Mouse (Mus musculus) limb, embryonic 14.5 days (tissue): ENCODE measurements around the gene Tpp1. TPM values are rescaled to one million over a fixed set of nuclear protein-coding genes. Genes with fewer than 3 reads are reported as not detected.
"Not testable (repeated sequence)": the region's sequence is repeated elsewhere in the genome, so short reads cannot be mapped to it uniquely, and the experiment has no call there.

Experiments
- ATAC-seq: fragments of 200-750 bp; cut with Nextera tagmentation; 2 replicates; pipeline ENCODE4 v1.8.0; 2017; ENCODE audit warnings: low read depth, moderate number of reproducible peaks, moderate TSS enrichment; ENCODE audit not compliant: low FRiP score
- DNase-seq: peaks from one replicate; pipeline ENCODE4 v3.0.0-alpha.2; 2015; ENCODE audit warnings: low spot score
- H3K27ac ChIP-seq: fragments of 300-500 bp; sonication (generic); replicated peaks from 2 replicates; pipeline ENCODE4 v1.5.1; 2014; ENCODE audit warnings: low read depth, mild to moderate bottlenecking, low read length, moderate library complexity, mixed read lengths
- H3K27me3 ChIP-seq: fragments of 300-500 bp; sonication (generic); 2 replicates; pipeline ENCODE4 v1.6.1; 2014; ENCODE audit warnings: low read length, mixed read lengths; ENCODE audit not compliant: control insufficient read depth, insufficient read depth
- H3K36me3 ChIP-seq: fragments of 300-500 bp; sonication (generic); 2 replicates; pipeline ENCODE4 v1.6.1; 2014; ENCODE audit warnings: mild to moderate bottlenecking, low read length, moderate library complexity, mixed read lengths; ENCODE audit not compliant: control insufficient read depth, insufficient read depth
- H3K4me1 ChIP-seq: fragments of 300-500 bp; sonication (generic); 2 replicates; pipeline ENCODE4 v1.6.1; 2014; ENCODE audit warnings: antibody characterized with exemption, low read length, mixed read lengths; ENCODE audit not compliant: control insufficient read depth, insufficient read depth
- H3K4me2 ChIP-seq: fragments of 300-500 bp; sonication (generic); replicated peaks from 2 replicates; pipeline ENCODE4 v1.6.1; 2014; ENCODE audit warnings: low read depth, mild to moderate bottlenecking, low read length, moderate library complexity; ENCODE audit not compliant: severe bottlenecking
- H3K4me3 ChIP-seq: fragments of 300-500 bp; sonication (generic); replicated peaks from 2 replicates; pipeline ENCODE4 v1.5.1; 2014; ENCODE audit warnings: low read length
- H3K9ac ChIP-seq: fragments of 300-500 bp; sonication (generic); 2 replicates; pipeline ENCODE4 v1.6.1; 2014; ENCODE audit warnings: mild to moderate bottlenecking, low read depth, low read length, moderate library complexity; ENCODE audit not compliant: severe bottlenecking
- H3K9me3 ChIP-seq: fragments of 300-500 bp; sonication (generic); 2 replicates; pipeline ENCODE4 v1.6.1; 2016; ENCODE audit warnings: low read length; ENCODE audit not compliant: control insufficient read depth
- POLR2A ChIP-seq: fragments of 200-500 bp; IDR thresholded peaks from 2 replicates; pipeline ENCODE4 v1.8.0; 2012; ENCODE audit warnings: inconsistent platforms, mild to moderate bottlenecking, moderate library complexity, borderline replicate concordance; ENCODE audit not compliant: insufficient read depth, insufficient read length; ENCODE audit errors: extremely low read depth
- WGBS: fragments of 180-500 bp; shearing (Covaris S2); extraction: QIAGEN DNeasy Blood & Tissue Kit; methylation state at CpG from one replicate; pipeline ENCODE4 v1.1.7; 2014; 5-methylcytosine and 5-hydroxymethylcytosine counted together
- polyA plus RNA-seq, 2 experiments: library from polyadenylated mRNA; depleted of rRNA in 1 of 2; stranded (reverse) in 1 of 2; unstranded in 1 of 2; fragments of >200 nt; fragmentation: Nextera tagmentation in 1 of 2; extraction: Ambion mirVana in 1 of 2; gene quantifications; 2 replicates each; pipeline versions ENCODE4 v1.2.1 to v1.2.3; 2012 to 2014

Tpp1 gene
- polyA plus RNA-seq, 2 experiments, result 58.5 to 64.9 TPM

GRCm38 (mm10) chr7:105736264-105736901, 15.7 kb downstream of the Tpp1 start, which contains the start of gene Ilk:
TSS of gene Ilk (plus strand) at chr7:105736592.
- peak; percentile 92 for DNase-seq
- ATAC-seq, result peak; percentile 96
- H3K36me3 ChIP-seq, result peaks cover 51% of the 10 kb centered on the region
- H3K4me3 ChIP-seq, result peak within 1 kb of the TSS; percentile 86
- TF ChIP-seq POLR2A, result peak; percentile 34; the same call in 1 of the 2 replicates
- no peaks in the 10 kb centered on the region for H3K27me3 ChIP-seq
- peak within 1 kb of the TSS; percentile 89 for H3K9ac ChIP-seq
- H3K4me1 ChIP-seq, result peaks cover 25% of the 10 kb centered on the region
- peak within 1 kb of the TSS; percentile 85 for H3K27ac ChIP-seq
- peak within 1 kb of the TSS; percentile 70 for H3K4me2 ChIP-seq
- WGBS, result under 1% methylated on average over 32 of the region's 62 CpGs
- H3K9me3 ChIP-seq, result no peaks in the 10 kb centered on the region

- H3K4me2 ChIP-seq, result peak overlapping the region; percentile 70
- peak overlapping the region; percentile 85 for H3K27ac ChIP-seq
- peaks cover 45% of the 10 kb centered on the region for H3K36me3 ChIP-seq
- peak overlapping the region; percentile 86 for H3K4me3 ChIP-seq
- not testable (repeated sequence) for ATAC-seq, DNase-seq, H3K27me3 ChIP-seq, H3K9me3 ChIP-seq
- peaks cover 25% of the 10 kb centered on the region for H3K4me1 ChIP-seq
- WGBS, result 43% methylated on average over 4 of the region's 4 CpGs
- peak overlapping the region; percentile 89 for H3K9ac ChIP-seq
Measured at GRCm38 (mm10) chr7:105735464-105735863, 16.6 kb downstream of the Tpp1 start.

- no peak for TF ChIP-seq POLR2A
- H3K4me1 ChIP-seq, result peaks cover 25% of the 10 kb centered on the region
- ATAC-seq, result no peak
- no peak overlapping the region for H3K27ac ChIP-seq
- H3K4me3 ChIP-seq, result no peak overlapping the region
- DNase-seq, result no peak
- peaks cover 39% of the 10 kb centered on the region for H3K36me3 ChIP-seq
- 88% methylated on average over 8 of the region's 8 CpGs for WGBS
- H3K9ac ChIP-seq, result no peak overlapping the region
- H3K9me3 ChIP-seq, result no peaks in the 10 kb centered on the region
- H3K4me2 ChIP-seq, result no peak overlapping the region; the same call in 1 of the 2 replicates
- no peaks in the 10 kb centered on the region for H3K27me3 ChIP-seq
Measured at GRCm38 (mm10) chr7:105734826-105735225, 17.2 kb downstream of the Tpp1 start.

GRCm38 (mm10) chr7:105733836-105734235, 18.2 kb downstream of the Tpp1 start:
- H3K4me2 ChIP-seq, result no peak overlapping the region
- H3K9ac ChIP-seq, result no peak overlapping the region
- H3K4me3 ChIP-seq, result no peak overlapping the region
- no peak for TF ChIP-seq POLR2A
- H3K4me1 ChIP-seq, result peaks cover 21% of the 10 kb centered on the region
- H3K9me3 ChIP-seq, result no peaks in the 10 kb centered on the region
- no peaks in the 10 kb centered on the region for H3K27me3 ChIP-seq
- WGBS, result 96% methylated on average over 11 of the region's 11 CpGs
- no peak for DNase-seq
- H3K27ac ChIP-seq, result no peak overlapping the region
- H3K36me3 ChIP-seq, result peaks cover 46% of the 10 kb centered on the region
- no peak for ATAC-seq

- H3K9ac ChIP-seq, result no peak overlapping the region
- H3K4me2 ChIP-seq, result no peak overlapping the region
- 78% methylated on average over 6 of the region's 6 CpGs for WGBS
- H3K9me3 ChIP-seq, result no peaks in the 10 kb centered on the region
- peak overlapping the region; percentile 48 for H3K27ac ChIP-seq
- DNase-seq, result no peak
- no peak for TF ChIP-seq POLR2A
- no peak overlapping the region for H3K4me3 ChIP-seq
- no peaks in the 10 kb centered on the region for H3K27me3 ChIP-seq
- H3K4me1 ChIP-seq, result no peaks in the 10 kb centered on the region
- no peak for ATAC-seq
- peaks cover 40% of the 10 kb centered on the region for H3K36me3 ChIP-seq
Measured at GRCm38 (mm10) chr7:105728701-105729428, 23.2 kb downstream of the Tpp1 start.
